Mouse (Mus musculus): ENCODE measurements at regions not wholly inside any gene's neighbourhood (a gene's known extent, or its start where the extent isn't known, plus 50 kb on each side); places are given as distances from the start of the nearest gene placed in this dataset.

DNA sequence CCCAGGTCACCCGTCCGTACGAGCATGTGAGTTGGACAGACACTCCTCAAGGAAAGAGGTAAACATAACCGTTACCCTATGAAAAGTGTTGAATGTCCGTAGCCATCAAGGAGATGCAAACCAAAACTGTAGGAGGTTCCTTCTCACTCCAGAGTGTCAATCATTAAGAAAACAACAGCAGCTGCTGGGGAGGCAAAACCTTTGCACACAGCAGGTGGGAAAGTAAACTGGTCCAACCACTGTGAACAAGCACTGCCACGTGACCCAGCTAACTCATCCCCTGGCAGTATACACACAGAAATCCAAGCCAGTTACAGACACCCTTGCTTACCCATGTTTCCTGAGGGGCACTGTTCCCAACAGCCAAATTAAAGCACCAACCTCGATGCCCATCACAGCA is 54.7 kb upstream of the Irx5 start:
- no peak for DNase-seq (ENCODE audit: low spot score in 2 of 2)

DNA sequence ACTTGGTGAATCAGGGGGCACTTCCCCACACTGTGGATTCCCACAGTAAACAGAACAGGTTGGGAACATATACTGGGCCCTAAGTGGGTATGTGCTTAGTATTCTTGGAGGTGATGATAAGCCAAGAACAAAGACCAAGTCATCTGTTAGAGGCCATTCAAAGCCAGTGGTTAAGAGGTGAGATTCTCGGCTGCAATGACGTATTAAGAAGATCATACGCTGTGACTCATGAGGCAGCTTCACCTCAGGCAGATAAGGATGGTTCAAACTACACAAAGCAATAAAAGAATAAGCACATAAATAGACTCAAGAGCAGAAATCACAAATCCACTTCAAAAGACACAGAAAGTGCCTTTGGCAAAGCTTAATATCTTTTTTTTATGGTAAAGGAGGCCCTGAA is 56.4 kb upstream of the Irx5 start:
- DNase-seq (ENCODE audit: low spot score in 2 of 2), result no peak

DNA sequence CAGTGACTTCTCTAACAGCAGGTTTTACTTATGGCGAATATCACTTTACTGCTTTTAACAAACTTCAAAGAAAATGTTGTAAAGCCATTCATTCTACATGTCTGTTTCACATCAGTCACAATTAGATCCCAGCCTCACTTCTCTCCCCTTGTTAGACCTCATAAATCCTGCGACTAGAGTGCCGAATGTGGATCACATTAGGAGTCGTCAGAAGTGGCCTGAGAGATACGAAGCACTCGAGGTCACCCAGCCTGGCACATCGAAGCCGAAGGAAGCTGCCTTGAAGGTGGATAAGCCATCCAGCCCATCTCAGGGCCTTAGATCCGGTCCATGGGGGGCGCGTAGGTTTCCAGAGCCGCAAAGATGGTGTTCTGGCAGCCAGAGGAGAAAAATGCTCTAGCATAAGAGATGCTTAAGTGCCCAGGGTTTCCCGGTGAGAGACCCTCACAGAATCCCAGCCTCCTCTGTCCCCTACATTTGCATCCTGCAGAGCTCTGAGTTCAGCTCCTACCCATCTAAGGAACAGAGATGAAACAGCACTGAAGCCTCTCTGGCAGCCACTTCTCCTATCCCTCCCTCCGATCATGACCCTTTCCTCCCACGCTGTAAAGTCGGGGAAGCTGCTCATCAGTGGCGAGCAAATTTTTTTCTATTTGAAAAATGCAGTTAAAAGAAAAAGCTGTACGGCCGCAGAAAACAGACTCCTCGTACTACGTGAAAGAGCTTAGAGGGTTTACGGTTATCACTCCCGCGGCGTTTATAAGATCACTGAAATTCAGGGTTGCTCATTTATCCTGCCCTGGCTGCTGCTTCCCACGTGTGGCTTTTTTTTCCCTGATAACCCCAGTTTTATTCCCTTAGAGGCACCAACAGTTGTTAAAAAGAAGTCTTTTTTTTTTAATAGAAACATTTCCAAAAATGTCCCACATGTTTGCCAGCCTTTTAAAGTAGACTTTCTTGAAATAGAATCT is 70.3 kb upstream of the Irx5 start:
- DNase-seq (ENCODE audit: low spot score in 2 of 2), result no peak

DNA sequence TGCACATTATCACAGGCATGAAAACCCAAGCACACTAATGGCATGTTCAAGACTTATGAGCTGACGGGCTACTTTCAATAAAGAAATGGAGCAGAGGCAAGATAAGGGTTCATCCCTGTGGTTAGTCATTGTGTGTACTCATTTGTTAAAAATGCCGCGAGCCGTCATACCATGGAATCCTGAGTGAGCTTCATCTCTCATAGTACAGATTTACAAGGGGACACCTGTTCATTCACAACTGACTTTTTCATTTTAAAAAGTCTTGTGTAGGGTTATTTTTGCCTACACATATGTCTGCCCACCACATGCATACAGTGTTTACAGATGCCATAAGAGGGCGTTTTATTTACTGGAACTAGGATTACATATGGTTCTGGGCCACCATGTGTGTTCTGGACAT is 81.7 kb upstream of the Irx5 start:
- DNase-seq (ENCODE audit: low spot score in 2 of 2), result no peak

DNA sequence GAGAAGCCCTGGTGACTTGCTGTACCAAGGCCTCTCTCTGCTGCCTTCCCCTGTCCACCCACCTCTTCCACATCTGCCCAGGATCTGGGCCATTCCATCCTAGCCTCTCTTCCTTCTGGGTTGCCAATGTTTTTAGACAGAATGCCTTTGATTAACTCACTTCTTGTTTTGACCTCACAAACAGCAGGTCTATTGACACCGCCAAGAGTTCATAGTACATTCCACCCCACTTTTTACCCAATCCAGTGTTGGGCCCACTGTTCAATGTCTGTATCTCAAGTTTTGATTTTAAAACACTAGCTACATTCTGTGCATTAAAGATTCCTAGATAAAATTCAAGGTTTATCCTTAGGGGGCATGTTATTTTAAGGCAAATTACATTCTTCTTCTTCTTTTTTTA is 84.7 kb upstream of the Irx5 start:
- DNase-seq (ENCODE audit: low spot score in 2 of 2), result no peak

DNA sequence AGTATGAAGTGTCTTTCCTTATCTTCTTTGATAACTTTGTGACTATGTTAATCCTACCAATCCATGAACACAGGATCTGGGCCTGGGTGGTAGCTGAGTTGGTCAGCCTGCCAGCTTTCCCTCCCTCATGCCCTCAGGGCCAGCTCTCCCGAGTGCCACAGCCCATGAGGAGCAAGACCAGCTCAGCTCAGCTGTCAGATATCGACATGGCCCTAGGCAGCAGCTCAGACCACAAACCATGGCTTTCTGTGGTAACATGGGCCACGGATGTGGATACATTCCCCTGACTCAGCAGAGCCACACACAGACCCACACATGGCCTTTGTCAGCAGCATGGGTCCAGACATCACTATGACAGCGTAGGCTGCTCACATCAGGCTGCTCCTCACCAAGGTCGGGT is 85.4 kb upstream of the Irx5 start:
- no peak for DNase-seq (ENCODE audit: low spot score in 2 of 2)

DNA sequence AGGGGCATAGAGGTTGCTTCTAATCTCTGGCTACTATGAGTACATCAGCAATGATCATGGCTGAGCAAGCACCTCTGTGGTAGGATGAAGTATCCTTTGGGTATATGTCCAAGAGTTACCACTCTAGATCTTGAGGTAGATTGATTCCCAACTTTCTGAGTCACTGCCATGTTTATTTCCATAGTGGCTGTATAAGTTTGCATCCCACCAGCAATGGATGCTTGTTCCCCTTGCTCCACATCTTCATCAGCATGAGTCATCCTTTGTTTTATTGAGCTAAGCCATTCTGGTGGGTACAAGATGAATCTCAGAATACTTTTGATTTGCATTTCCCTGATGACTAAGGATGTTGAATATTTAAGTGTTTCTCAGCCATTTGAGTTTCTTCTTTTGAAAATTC is 86.8 kb upstream of the Irx5 start:
- DNase-seq (ENCODE audit: low spot score in 2 of 2), result no peak

DNA sequence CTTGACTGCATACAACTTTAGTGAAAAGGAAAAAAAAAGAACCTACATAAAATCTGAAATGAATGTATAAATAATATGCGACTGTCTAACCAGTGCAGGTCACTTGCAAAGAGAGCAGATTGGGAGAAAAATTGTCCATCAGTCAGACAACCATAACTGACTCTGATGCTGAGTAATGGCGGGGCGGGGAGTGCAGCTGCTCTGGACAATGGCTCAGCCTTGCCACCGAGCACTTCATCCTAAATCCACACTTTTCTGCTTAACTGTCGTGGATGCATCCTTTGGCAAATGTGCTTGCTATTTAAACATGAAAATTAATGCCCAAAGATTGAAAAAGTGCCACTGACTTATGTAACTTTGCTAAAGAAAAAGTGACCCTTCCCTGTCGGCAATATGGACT is 90.0 kb upstream of the Irx5 start:
- DNase-seq (ENCODE audit: low spot score in 2 of 2), result no peak

DNA sequence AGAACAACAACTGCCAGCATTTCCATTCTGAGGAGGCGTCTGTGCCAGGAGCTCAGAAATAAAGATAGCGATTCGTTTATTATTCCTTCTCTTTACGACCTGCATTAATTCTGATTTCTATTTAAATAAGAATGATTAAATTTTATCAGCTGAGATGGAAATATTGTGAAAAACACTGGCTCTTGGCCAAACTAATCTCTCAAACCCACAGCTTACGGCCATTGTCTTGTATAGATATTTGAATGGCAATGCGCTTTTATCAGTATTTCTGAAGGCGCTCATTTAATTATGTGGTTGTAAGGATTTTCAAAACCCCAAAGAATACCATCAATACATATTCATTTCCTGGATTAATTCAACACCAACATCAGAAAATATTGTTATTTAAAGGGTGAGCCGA is 97.4 kb upstream of the Irx5 start:
- DNase-seq (ENCODE audit: low spot score in 2 of 2), result no peak

DNA sequence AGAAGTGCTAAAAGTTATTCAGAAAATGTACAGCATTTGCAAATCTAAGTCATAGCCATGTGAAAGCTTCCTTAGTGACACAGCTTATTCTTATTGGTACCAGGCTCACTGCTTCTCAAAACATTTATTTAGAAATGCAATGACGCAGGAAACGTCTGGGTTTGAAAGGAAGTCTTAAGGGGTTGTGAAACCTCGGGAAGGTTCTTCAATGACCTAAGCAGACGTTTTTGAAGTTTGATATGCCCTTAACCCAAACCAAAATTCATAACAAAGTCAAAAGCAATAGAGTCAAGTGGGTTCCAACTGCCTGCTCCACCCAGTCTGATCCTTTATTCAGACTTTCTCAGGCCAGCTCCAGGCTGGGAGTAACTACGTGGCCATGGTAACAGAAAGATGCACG is 99.2 kb upstream of the Irx5 start:
- no peak for DNase-seq (ENCODE audit: low spot score in 2 of 2)

DNA sequence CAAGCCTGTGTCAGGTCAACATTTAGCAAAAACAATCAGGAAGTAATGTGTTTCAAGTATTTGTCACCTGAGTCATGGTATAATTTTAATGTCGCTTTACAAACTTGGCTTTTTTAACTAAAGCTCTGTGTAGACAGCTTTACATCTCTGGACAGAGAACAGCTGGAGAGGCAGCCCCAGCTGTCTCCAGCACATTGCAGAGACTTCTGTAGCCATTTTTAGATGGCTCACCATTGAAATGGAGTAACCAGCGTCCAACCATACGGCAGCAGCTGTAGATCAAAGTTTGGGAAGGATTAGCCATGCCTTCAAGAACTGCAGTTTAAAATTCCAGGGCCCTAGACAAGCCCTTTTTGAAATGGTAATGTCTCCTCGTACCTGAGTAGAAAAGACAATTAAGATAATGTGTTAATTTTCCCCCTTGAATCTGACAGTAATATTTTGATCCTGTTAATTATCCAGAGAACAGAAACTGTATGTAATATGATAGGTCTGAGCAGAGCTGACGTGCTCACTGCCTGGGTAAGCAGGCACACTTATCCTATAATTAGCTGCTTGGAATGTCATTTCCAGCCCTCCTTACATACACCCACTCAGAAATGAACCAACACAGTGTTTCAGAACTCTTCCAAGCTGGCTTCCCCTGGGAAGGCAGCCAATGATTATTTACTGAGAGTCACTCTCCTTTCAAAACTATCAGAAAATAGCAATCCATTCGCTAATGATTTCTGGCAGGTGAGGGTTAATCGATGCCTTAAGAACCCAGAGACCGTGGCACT is 104.6 kb upstream of the Irx5 start:
- no peak for DNase-seq (ENCODE audit: low spot score in 2 of 2)

DNA sequence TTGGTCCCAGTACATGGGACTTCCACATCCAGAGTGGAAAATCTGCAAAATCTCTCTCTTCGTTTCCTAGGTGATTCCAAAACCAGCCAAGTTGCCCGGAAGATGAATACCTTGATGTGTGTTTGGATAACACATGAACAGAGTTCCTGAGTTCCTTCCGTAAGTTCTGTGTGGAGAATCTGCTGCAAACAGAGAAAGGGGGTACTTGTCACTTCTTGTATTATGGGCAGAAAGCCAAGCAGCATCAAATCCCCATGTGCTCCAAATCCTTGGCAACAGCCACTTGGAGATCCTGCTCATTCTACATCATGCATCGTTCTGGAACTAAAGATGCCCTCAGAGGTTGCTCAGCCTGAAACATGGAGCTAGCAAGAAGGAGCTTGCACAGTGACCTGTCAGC is 111.1 kb upstream of the Irx5 start:
- DNase-seq (ENCODE audit: low spot score in 2 of 2), result no peak

DNA sequence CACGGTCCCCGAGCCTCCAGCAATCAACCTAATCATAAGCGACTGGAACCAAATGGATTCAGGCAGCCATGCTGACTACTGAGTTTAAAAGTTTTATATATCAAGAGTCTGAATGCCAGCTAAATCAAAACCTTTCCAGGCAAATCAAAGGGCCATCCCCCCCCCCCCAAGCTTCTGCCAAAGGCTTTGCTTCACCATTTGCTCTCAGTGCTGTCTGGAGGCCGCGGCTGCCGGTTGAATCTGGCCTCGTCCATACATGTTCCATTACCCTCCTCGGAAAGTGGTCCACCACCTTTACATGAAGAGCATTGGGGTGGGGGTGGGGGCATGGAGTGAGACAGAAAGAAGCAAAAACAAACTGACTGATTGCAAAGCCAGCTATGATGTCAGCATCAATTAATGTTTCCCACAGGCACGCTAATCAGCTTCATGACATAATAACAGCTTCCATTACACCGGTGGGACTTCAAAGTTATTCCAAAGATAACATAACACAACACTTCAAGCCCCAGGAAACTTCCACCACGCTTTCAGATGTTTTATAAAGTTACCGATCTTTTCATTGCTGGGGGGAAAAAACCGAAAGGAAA is 116.6 kb upstream of the Irx5 start:
- no peak for DNase-seq (ENCODE audit: low spot score in 2 of 2)

DNA sequence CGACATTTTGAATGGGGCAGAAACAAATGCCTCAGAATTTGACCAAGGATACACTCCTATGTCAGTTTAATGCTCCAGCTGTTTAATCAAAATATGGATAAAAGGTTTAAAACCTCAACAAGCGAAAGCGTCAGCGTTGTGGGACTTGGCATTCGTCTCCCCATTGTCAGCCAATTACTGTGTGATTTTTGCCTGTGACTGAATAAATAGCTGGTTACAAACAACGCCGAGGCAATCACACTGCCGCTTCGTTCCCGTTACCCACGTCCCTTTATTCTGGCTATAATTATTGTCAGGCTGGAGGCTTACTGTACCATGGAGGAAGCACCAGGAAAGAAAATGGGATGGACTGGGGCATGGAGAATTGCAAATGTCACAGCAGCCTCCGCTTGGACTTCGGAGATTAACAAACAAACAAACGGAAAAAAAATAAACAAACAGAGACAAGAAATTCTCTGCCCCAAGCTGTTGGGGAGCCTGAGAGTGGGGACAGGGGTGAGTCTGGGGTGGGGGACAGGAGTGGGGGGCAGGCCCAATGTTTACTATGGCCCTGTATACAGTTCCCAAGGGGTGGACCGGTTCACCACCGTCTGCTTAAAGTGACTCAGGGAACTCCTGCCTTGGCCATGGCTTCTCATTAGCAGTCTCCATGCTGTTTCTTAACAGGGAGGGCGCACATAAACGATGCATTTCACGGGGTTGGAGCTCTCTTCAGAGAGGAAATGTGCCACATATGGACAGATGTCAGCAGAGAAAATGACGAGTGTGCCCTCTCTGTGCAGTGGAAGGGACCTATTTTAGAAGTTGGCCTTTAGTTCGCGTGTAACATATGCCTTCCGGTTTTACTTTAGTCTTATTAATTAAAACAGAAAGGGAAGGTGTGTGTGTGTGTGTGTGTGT is 125.8 kb upstream of the Irx5 start:
- DNase-seq (ENCODE audit: low spot score in 2 of 2), result no peak

DNA sequence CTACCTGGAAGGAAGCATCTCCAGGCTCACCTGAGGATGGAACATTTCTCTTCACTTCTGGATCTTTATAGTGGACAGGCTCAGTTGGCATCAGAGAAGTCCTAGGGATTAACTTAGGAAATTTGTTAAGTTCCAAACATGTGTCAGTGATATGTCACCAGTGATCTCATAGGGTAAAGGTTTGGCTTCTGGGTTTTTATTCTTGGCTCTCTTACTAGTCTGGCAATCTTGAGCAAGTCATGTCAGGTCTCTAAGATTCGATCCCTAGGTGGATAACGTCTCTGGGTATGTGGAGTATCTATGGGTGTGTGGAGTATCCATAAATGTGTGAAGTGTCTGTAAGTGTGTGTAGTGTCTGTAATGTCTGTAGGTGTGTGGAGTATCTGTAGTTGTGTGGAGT is 127.9 kb upstream of the Irx5 start:
- no peak for DNase-seq (ENCODE audit: low spot score in 2 of 2)

DNA sequence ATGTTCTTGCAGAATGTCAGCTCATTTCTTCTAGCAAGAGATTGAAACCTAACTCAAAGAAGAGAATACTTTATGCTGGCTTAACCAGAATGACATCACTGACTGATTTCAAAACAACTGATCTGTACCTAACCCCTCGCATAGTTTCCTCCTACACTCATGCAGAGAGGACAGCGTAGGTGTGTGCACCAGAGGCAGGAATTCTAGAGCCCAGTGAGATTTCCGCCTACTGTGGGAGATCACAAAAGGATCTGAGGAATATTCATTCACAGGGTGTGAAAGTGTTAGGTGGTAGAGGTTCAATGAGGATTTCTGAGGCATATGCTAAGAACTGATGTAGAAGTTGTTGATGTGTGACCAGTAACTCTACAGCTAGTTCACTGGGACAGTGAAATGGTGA is 132.5 kb upstream of the Irx5 start:
- no peak for DNase-seq (ENCODE audit: low spot score in 2 of 2)

DNA sequence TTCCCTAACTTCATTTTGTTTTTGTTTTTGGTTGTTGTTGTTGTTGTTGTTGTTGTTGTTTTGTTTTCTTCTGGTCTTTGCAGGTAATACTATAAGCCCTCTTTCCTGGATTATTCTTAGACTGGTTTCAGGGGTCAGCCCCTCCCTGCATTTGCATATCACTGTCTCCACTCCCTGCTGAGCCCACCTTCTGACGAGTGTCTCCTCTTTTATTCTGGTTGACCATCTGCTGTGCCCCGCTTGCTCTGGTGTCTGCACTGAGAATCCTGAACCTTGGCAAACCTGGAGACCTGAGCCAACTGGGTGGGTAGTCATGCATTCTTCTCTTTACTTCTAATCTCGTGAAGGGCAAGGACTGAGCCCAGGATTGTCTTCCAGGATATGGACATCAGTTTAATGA is 134.4 kb upstream of the Irx5 start:
- no peak for DNase-seq (ENCODE audit: low spot score in 2 of 2)

DNA sequence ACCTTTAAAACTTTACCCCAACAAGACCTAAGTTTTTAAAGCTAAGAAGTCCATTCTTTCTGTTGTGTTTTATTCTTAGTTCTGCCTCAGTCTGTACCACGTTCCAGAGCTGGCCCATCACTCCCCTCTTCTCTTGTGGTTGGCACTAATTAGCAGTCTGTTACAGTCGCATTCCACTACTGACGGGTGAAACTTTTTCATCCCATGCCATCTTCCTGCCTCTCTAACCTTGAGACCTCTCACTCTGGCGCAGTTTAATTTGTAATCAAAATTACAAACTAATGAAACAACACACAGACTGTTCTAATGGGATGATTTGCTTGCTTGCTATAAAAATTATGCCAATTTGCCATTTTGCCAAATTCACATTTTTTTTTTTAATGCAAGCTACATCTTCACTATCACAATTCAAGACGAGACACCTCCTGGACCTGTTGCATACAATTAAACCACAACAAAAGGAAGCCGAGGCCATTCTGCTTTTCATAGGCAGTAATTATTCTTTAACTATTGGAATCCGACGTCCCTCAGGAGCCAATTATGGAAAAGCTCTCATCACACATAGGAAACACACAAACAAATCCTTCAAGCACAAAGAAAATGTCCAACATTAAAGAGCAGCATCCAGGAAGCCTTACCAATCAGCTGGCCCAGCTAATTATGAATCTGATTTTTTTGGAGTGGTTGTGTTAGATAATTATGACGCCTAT is 138.1 kb upstream of the Irx5 start:
- DNase-seq (ENCODE audit: low spot score in 2 of 2), result no peak

DNA sequence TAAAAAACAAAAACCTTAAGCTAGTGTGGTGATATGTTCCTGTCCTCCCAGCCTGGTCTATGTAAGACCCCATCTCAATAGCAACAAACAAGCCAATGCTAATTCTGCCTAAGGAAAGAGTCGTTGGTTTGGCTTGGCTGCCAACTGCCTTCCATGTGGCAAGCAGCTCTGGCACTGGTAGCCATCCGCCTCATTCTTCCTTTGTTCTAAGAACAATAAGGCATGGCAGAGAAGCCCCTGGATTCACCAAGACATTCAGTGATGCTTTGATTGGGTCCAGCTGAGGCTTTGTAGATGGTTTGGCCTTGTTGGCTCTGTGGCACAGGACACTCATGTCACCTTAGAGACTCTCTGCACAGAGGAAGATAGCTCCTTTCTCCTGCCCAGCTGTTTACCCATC is 139.9 kb upstream of the Irx5 start:
- no peak for DNase-seq (ENCODE audit: low spot score in 2 of 2)

DNA sequence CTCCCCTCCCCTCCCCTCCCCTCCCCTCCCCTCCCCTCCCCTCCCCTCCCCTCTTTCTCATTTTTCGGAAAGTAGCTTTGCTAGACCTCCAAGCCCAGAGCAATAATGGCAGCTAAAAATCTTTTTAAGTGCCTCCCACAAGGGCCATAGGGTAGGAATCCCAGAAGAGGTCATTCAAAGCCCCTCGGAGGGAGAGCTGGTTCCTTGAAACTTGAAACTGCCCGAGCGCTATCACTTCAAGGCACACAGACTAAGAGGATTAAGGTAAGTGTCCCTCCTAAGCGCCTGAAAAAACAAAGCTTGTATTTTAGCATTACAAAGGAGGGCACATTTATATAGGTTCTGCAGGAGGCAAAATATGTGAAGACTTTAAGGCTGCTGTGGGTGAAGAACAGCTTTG is 141.2 kb upstream of the Irx5 start:
- no peak for DNase-seq (ENCODE audit: low spot score in 2 of 2)

Data from frontal cortex, postnatal 25 days (tissue).